Mouse (Mus musculus) G1E (cell line): Measurements from ENCODE around the gene Sfxn1. TPM values are rescaled to one million over a fixed set of nuclear protein-coding genes. Genes with fewer than 3 reads are reported as not detected.

Experiments
- ATAC-seq: 2 replicates; pipeline ENCODE4 v1.8.0; 2016; ENCODE audit warnings: mild to moderate bottlenecking; ENCODE audit not compliant: insufficient number of reproducible peaks, poor library complexity, low FRiP score, severe bottlenecking; ENCODE audit errors: extremely low read depth
- DNase-seq: peaks from one replicate; pipeline ENCODE4 v3.0.0; 2012; ENCODE audit warnings: low spot score
- H3K27me3 ChIP-seq: 2 replicates; pipeline ENCODE4 v1.6.1; 2012; ENCODE audit warnings: mild to moderate bottlenecking, low read length, inconsistent platforms; ENCODE audit not compliant: insufficient read depth
- H3K36me3 ChIP-seq: replicated peaks from 2 replicates; pipeline ENCODE3; 2012; ENCODE audit warnings: mild to moderate bottlenecking, inconsistent platforms
- H3K4me1 ChIP-seq: 2 replicates; pipeline ENCODE4 v1.6.1; 2012; ENCODE audit warnings: low read depth, low read length, inconsistent platforms, mixed read lengths; ENCODE audit not compliant: insufficient read depth
- H3K4me3 ChIP-seq: 2 replicates; pipeline ENCODE4 v1.5.1; 2012; ENCODE audit warnings: low read depth, mild to moderate bottlenecking, inconsistent platforms, low read length, moderate library complexity, mixed read lengths
- H3K9me3 ChIP-seq: replicated peaks from 2 replicates; pipeline ENCODE4 v1.6.1; 2012; ENCODE audit warnings: inconsistent platforms
- CTCF ChIP-seq: IDR thresholded peaks from 2 replicates; pipeline ENCODE4 v1.5.1; 2012; ENCODE audit warnings: low read depth, low read length, inconsistent platforms, mixed read lengths
- GATA1 ChIP-seq: IDR thresholded peaks from 2 replicates; pipeline ENCODE4 v1.6.1; 2012; ENCODE audit warnings: borderline replicate concordance, low read length, inconsistent platforms, mixed read lengths
- GATA2 ChIP-seq: IDR thresholded peaks from 2 replicates; pipeline ENCODE4 v1.6.1; 2012; ENCODE audit warnings: low read depth, low read length, inconsistent platforms, borderline replicate concordance
- POLR2AphosphoS5 ChIP-seq: IDR thresholded peaks from 2 replicates; pipeline ENCODE4 v1.6.1; 2012; ENCODE audit warnings: low read depth, low read length, inconsistent platforms; ENCODE audit not compliant: insufficient replicate concordance
- TAL1 ChIP-seq: conservative IDR thresholded peaks from 2 replicates; pipeline ENCODE4 v1.6.1; 2012; ENCODE audit warnings: low read depth, low read length, inconsistent platforms, mixed read lengths
- polyA plus RNA-seq: library from polyadenylated mRNA; stranded (reverse); fragments of >175 nt; gene quantifications from 2 replicates; pipeline ENCODE4 v1.2.3, GENCODE M21; 2012
- total RNA-seq, 2 experiments: library from RNA; stranded (forward) in 1 of 2; stranded (reverse) in 1 of 2; fragments of 200-1000 nt in 1 of 2; fragments of >200 nt in 1 of 2; fragmentation: Nextera tagmentation in 1 of 2; gene quantifications; 2 replicates each; pipeline ENCODE4 v1.2.3; 2014 to 2017

The Sfxn1 gene
- total and polyA plus RNA-seq, 3 experiments: 27.8 to 150 (median 89.2) TPM

DNA sequence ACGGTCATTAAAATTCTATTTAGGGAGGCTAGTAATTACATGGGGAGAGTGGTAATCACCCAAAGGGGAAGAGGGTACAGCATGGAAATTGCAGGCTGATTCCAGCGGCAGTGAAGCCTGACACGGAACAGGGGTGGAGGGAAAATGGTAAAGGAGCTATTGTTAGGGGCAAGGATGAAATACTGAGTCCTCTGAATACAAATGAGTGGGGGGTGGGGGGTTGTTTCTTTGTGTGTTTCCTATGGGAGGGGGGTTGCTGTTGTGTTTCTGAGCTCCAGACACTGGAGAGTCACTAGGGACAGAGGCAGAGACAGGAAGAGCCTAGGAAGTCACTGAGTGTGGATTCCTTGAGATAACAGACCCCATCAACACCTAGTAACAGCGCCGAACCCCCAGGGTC, 72.1 kb downstream of the Sfxn1 start:
- H3K27me3 ChIP-seq: no peaks in the 10 kb centered on the region
- H3K4me1 ChIP-seq: no peaks in the 10 kb centered on the region
- H3K36me3 ChIP-seq: no peaks in the 10 kb centered on the region
- no peak for TF ChIP-seq TAL1
- no peak for TF ChIP-seq CTCF
- no peak for TF ChIP-seq GATA2
- TF ChIP-seq GATA1: no peak
- no peak for TF ChIP-seq POLR2AphosphoS5
- ATAC-seq (no peak), DNase-seq (no peak)
- 0 out of 2 replicates have a peak, but pooled peaks cover 2% of the 10 kb centered on the region for H3K9me3 ChIP-seq
- no peak overlapping the region for H3K4me3 ChIP-seq

DNA sequence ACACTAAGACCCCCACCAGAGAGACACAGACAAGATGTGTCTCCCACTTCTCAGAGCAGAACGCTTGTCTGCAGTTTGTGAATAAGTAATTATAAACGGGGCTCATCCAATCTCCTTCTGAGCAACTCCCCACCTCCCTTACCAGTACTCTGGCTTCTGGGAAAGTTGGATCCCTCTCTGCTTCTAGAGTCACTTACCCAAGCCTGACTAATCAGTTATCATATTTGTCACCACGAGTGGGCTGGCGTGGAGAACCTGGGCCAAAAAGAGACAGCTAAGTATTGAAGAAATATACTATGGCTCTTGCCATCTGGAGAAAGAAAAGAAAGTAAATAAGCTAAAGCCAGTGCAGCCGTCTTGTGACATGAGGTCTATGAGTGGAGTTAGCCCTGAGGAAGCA, 73.0 kb downstream of the Sfxn1 start:
- H3K9me3 ChIP-seq: 0 out of 2 replicates have a peak, but pooled peaks cover 2% of the 10 kb centered on the region
- ATAC-seq (no peak), DNase-seq (no peak)
- H3K4me3 ChIP-seq: no peak overlapping the region
- no peaks in the 10 kb centered on the region for H3K36me3 ChIP-seq
- TF ChIP-seq GATA1: no peak
- no peak for TF ChIP-seq TAL1
- no peak for TF ChIP-seq CTCF
- TF ChIP-seq POLR2AphosphoS5: no peak
- no peak for TF ChIP-seq GATA2
- H3K4me1 ChIP-seq: no peaks in the 10 kb centered on the region
- no peaks in the 10 kb centered on the region for H3K27me3 ChIP-seq

DNA sequence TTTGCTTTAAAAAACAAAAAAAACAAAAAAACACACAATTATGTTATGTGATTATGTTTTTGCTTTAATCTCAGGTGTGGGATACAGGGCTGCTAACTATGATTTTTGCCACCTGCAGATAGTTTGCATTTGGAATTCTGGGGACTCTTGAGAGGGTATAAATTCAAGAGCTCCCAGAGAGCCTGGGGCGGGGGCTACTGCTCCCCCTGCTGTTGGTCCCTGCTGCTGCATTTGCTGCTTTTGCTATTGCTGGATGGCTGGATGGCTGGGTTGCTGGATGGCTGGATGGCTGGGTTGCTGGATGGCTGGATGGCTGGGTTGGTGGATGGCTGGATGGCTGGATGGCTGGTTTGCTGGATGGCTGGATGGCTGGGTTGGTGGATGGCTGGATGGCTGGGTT, 75.7 kb downstream of the Sfxn1 start:
- no peak for ATAC-seq
- TF ChIP-seq GATA2: no peak
- no peak for TF ChIP-seq CTCF
- no peak for TF ChIP-seq TAL1
- TF ChIP-seq GATA1: no peak
- TF ChIP-seq POLR2AphosphoS5: no peak

DNA sequence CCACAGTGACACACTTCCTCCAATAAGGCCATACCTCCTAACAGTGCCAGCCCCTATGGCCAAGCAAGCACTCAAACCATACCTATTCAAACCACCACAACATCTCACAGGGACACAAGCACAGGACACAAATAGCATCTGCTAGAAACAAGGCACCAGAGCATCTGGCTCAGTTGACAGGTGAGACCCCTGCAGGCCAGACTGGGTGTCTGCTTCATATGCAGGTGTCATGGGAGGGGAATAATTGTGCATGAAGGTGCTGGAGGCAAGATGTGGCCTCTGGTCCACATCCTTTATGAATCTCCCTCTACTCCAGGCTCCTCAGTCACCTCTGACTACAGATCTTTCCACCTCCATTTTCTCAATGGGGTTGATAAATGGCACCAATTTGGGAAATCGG, 80.8 kb downstream of the Sfxn1 start:
- no peaks in the 10 kb centered on the region for H3K27me3 ChIP-seq
- TF ChIP-seq TAL1 (no peak), GATA2 (no peak), CTCF (no peak), POLR2AphosphoS5 (no peak), GATA1 (no peak)
- H3K4me3 ChIP-seq: no peak overlapping the region
- peaks cover 2% of the 10 kb centered on the region for H3K9me3 ChIP-seq
- ATAC-seq (no peak), DNase-seq (no peak)
- H3K4me1 ChIP-seq: no peaks in the 10 kb centered on the region
- no peaks in the 10 kb centered on the region for H3K36me3 ChIP-seq

More for the DNA sequence above, 75.7 kb downstream of the Sfxn1 start:
- Histone ChIP-seq H3K27me3 (no peaks in the 10 kb centered on the region), H3K4me1 (no peaks in the 10 kb centered on the region), H3K9me3 (peaks cover 2% of the 10 kb centered on the region; the same call in 1 of the 2 replicates), H3K36me3 (no peaks in the 10 kb centered on the region), H3K4me3 (no peak overlapping the region)
- no peak for DNase-seq

DNA sequence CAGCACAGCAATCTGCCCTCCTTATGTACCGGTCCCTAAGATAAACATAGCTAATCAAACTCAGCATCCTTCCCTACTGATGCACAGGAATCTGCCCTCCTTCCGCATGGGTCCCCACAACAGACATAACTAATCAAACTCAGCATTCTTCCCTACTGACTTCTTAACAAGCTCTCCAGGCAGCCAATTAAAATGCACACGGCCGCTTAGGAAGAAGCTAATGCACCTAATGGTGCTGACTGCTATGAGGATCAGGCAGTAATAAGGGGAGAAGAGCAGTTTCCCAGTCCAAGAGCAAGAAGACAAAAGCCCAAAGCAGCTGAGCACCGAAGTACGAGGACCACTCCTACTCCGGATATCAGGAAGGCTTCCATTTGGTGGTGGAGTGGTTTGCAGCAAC, 81.2 kb downstream of the Sfxn1 start:
- TF ChIP-seq GATA1: no peak
- no peaks in the 10 kb centered on the region for H3K27me3 ChIP-seq
- DNase-seq (no peak), ATAC-seq (no peak)
- no peaks in the 10 kb centered on the region for H3K4me1 ChIP-seq
- no peak overlapping the region for H3K4me3 ChIP-seq
- H3K36me3 ChIP-seq: no peaks in the 10 kb centered on the region
- peaks cover 2% of the 10 kb centered on the region for H3K9me3 ChIP-seq

DNA sequence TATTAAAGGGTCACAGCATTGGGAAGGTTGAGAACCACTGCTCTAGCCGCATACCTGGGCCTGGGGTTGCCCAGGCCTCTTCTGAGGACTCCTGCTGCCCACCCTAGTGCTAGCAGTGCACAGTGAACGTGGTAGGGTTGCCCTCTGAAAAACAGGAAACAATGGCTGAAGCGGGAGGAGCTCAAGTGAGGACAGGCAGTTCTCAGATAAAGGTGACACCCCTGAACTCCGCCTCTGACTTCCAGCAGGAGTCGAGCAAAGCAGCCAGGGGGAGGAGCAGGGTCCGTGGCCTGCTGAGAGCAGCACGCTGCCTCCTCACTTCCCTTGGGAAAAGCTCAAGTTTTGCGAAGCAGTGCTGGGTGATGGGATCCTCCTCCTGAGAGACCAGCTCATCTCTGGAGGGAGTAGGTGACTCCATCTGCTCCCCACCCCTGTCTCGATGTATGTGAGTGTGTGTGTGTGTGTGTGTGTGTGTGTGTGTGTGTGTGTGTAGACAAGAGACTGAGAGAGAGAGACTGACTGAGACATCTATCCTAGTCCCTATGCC, 82.1 kb downstream of the Sfxn1 start:
- no peak for ATAC-seq
- no peaks in the 10 kb centered on the region for H3K27me3 ChIP-seq
- no peaks in the 10 kb centered on the region for H3K36me3 ChIP-seq
- TF ChIP-seq POLR2AphosphoS5 (no peak), GATA2 (no peak), TAL1 (no peak), CTCF (no peak), GATA1 (no peak)
- DNase-seq: no peak
- H3K9me3 ChIP-seq: peaks cover 5% of the 10 kb centered on the region
- no peaks in the 10 kb centered on the region for H3K4me1 ChIP-seq
- H3K4me3 ChIP-seq: no peak overlapping the region
